20 mouse cellular contexts compared by ENCODE assay signal in the genomic region with DNA sequence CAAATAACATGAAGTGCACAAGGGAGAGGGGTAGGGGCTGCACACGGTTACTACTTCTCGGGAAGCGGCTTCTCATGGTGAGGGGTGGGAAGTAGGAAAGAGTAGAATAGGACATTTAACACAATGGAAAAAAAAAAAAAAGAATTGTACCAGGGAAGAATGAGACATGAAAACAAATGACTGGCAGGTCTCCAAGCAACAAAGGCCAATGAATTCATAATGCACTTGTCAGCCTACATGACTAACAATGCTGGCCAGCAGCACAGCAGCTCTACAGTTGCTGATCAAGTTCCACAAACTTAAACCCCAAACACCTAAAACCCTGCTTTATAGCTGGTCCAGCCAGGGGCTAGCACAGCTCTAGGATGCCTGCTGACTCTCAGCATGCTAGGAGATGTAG. TPM values are rescaled to one million over a fixed set of nuclear protein-coding genes. Genes with fewer than 3 reads are reported as not detected.
DNase-seq lines count a peak whose midpoint lies in the region; ATAC-seq lines count a peak whose summit lies in the region.
"Had no signal": no experiment of that assay in that cellular context is flagged by ENCODE, and none has a peak within 500 bp of the region (broad histone marks: within the 10 kb centered on the region; RNA-seq: fewer than 3 reads in every experiment).

No protein-coding gene starts in this region.

- WGBS in heart, embryonic 16.5 days = 67% methylated on average over 3 of the region's 3 CpGs
- WGBS in heart, embryonic 11.5 days (ENCODE audit: insufficient replicate concordance) = 85% methylated on average over 3 of the region's 3 CpGs
- 63% methylated on average over 3 of the region's 3 CpGs for WGBS in lung, embryonic 16.5 days
- 34% methylated on average over 3 of the region's 3 CpGs for WGBS in midbrain, embryonic 16.5 days

- H3K4me2 ChIP-seq in heart, embryonic 16.5 days (ENCODE audit: low read depth, low read length) = no peak overlapping the region
- H3K4me2 ChIP-seq in heart, embryonic 11.5 days = no peak overlapping the region
- no peak overlapping the region for H3K4me2 ChIP-seq in lung, embryonic 16.5 days (ENCODE audit: low read depth, low read length)
- no peak overlapping the region for H3K4me2 ChIP-seq in midbrain, embryonic 16.5 days (ENCODE audit: low read length)
- H3K4me2 ChIP-seq: liver, embryonic 11.5 days; midbrain, embryonic 11.5 days; neural tube, embryonic 15.5 days had no signal

- no peak overlapping the region for H3K9ac ChIP-seq in heart, embryonic 16.5 days (ENCODE audit: low read length)
- H3K9ac ChIP-seq in heart, embryonic 11.5 days (ENCODE audit: low read depth, low read length) = no peak overlapping the region
- H3K9ac ChIP-seq in lung, embryonic 16.5 days (ENCODE audit: low read length) = no peak overlapping the region
- H3K9ac ChIP-seq in midbrain, embryonic 16.5 days (ENCODE audit: low read depth, low read length) = no peak overlapping the region
- H3K9ac ChIP-seq: neural tube, embryonic 15.5 days had no signal

- peaks cover 3% of the 10 kb centered on the region; the same call in 1 of the 2 replicates for H3K4me1 ChIP-seq in heart, embryonic 16.5 days (ENCODE audit: control insufficient read depth, insufficient read depth, low read length)
- H3K4me1 ChIP-seq in heart, embryonic 11.5 days (ENCODE audit: control insufficient read depth, insufficient read depth, low read length) = peaks cover 2% of the 10 kb centered on the region; the same call in 1 of the 2 replicates
- no peaks in the 10 kb centered on the region for H3K4me1 ChIP-seq in lung, embryonic 16.5 days (replicated peaks; ENCODE audit: control insufficient read depth, insufficient read depth, low read length)
- H3K4me1 ChIP-seq in midbrain, embryonic 16.5 days (ENCODE audit: control insufficient read depth, insufficient read depth, low read length) = peaks cover under 1% of the 10 kb centered on the region

- H3K36me3 ChIP-seq in heart, embryonic 16.5 days (ENCODE audit: control insufficient read depth, insufficient read depth) = no peaks in the 10 kb centered on the region
- H3K36me3 ChIP-seq in heart, embryonic 11.5 days (ENCODE audit: control insufficient read depth, insufficient read depth, low read length) = no peaks in the 10 kb centered on the region
- H3K36me3 ChIP-seq in lung, embryonic 16.5 days (ENCODE audit: control insufficient read depth, insufficient read depth, low read length) = no peaks in the 10 kb centered on the region
- H3K36me3 ChIP-seq in midbrain, embryonic 16.5 days (ENCODE audit: control insufficient read depth, insufficient read depth, low read length) = no peaks in the 10 kb centered on the region; the same call in 1 of the 2 replicates

- peak overlapping the region; percentile 54; the same call in 1 of the 2 replicates for H3K27ac ChIP-seq in heart, embryonic 16.5 days (ENCODE audit: low read length)
- H3K27ac ChIP-seq in heart, embryonic 11.5 days (ENCODE audit: low read depth, low read length) = no peak overlapping the region
- H3K27ac ChIP-seq in lung, embryonic 16.5 days (ENCODE audit: low read length) = 0 out of 2 replicates have a peak overlapping the region, but pooled peaks have one; percentile 21
- no peak overlapping the region for H3K27ac ChIP-seq in midbrain, embryonic 16.5 days (ENCODE audit: low read length)
- H3K27ac ChIP-seq: hindbrain, postnatal 0 days; limb, embryonic 10.5 days; macrophage; neural tube, embryonic 15.5 days had no signal

- no peaks in the 10 kb centered on the region for H3K9me3 ChIP-seq in heart, embryonic 16.5 days (replicated peaks; ENCODE audit: control insufficient read depth, low read length)
- no peaks in the 10 kb centered on the region for H3K9me3 ChIP-seq in heart, embryonic 11.5 days (replicated peaks; ENCODE audit: control insufficient read depth, low read length)
- no peaks in the 10 kb centered on the region for H3K9me3 ChIP-seq in lung, embryonic 16.5 days (ENCODE audit: control insufficient read depth, low read length)
- H3K9me3 ChIP-seq in midbrain, embryonic 16.5 days (replicated peaks; ENCODE audit: control insufficient read depth, low read length, poor library complexity, severe bottlenecking) = no peaks in the 10 kb centered on the region
- H3K9me3 ChIP-seq: limb, embryonic 10.5 days; neural tube, embryonic 15.5 days had no signal

- DNase-seq in adrenal gland, postnatal 10 days = peak; percentile 26
- no peak for DNase-seq in adrenal gland, postnatal 4 days (ENCODE audit: low spot score in 2 of 2)
- no peak for DNase-seq in lung, postnatal 4 days
- peak; percentile 38 for DNase-seq in telencephalon, adult 2 months (ENCODE audit: low read depth, low spot score)
- DNase-seq: cerebellum, adult 11-12 months; cerebellum, postnatal 36 days; kidney, adult 11 months; thymus, postnatal 4 days had no signal

- H3K4me3 ChIP-seq in heart, embryonic 16.5 days (ENCODE audit: low read length) = no peak overlapping the region
- H3K4me3 ChIP-seq in heart, embryonic 11.5 days (ENCODE audit: low read depth, low read length) = no peak overlapping the region
- no peak overlapping the region for H3K4me3 ChIP-seq in lung, embryonic 16.5 days (ENCODE audit: low read length)
- no peak overlapping the region for H3K4me3 ChIP-seq in midbrain, embryonic 16.5 days (ENCODE audit: low read depth, low read length)
- H3K4me3 ChIP-seq: limb, embryonic 10.5 days; neural tube, embryonic 15.5 days had no signal

- no peak for ATAC-seq in heart, embryonic 16.5 days (replicated peaks; ENCODE audit: extremely low read depth, insufficient read depth, low FRiP score)
- ATAC-seq in heart, embryonic 11.5 days (replicated peaks; ENCODE audit: insufficient number of reproducible peaks, low FRiP score, low TSS enrichment) = no peak
- ATAC-seq in lung, embryonic 16.5 days (ENCODE audit: low read depth) = 0 out of 2 replicates have a peak, but pooled peaks have one; percentile 15
- ATAC-seq in midbrain, embryonic 16.5 days = no peak
- ATAC-seq: forebrain, embryonic 14.5 days; hindbrain, postnatal 0 days had no signal

- no peaks in the 10 kb centered on the region for H3K27me3 ChIP-seq in heart, embryonic 16.5 days (ENCODE audit: control insufficient read depth, insufficient read depth, low read length)
- H3K27me3 ChIP-seq in heart, embryonic 11.5 days (ENCODE audit: control insufficient read depth, insufficient read depth, low read length) = no peaks in the 10 kb centered on the region
- H3K27me3 ChIP-seq in lung, embryonic 16.5 days (ENCODE audit: control insufficient read depth, insufficient read depth, low read depth, low read length) = no peaks in the 10 kb centered on the region
- no peaks in the 10 kb centered on the region for H3K27me3 ChIP-seq in midbrain, embryonic 16.5 days (ENCODE audit: control insufficient read depth, insufficient read depth, low read depth, low read length)
- H3K27me3 ChIP-seq: CH12.LX; neural tube, embryonic 15.5 days had no signal

RNA-seq across cellular contexts. Expression of gene Lrrc28, which starts 6.1 kb away (rescaled TPM):
- 10 to 100 TPM; 17.6 to 19.3 TPM for total RNA-seq in adrenal gland, postnatal 10 days (2021)
- total RNA-seq in adrenal gland, postnatal 4 days (2021) = 10 to 100 TPM; 17.1 to 18.8 TPM
- polyA plus RNA-seq in heart, embryonic 16.5 days (2015; fragmentation: Nextera tagmentation; extraction: Ambion mirVana) = 10.8 and 13.0 TPM in 2 replicates
- 10.8 and 11.5 TPM in 2 replicates for polyA plus RNA-seq in heart, embryonic 11.5 days (2014; fragmentation: Nextera tagmentation; extraction: Ambion mirVana)
- 13.5 and 16.9 TPM in 2 replicates for polyA plus RNA-seq in lung, embryonic 16.5 days (2015; fragmentation: Nextera tagmentation; extraction: Ambion mirVana)
- polyA plus RNA-seq in midbrain, embryonic 16.5 days (2015; fragmentation: Nextera tagmentation; extraction: Ambion mirVana) = 24.0 and 30.4 TPM in 2 replicates

RNA-seq across cellular contexts. Expression of gene Ttc23, which starts 8.2 kb away (rescaled TPM):
- total RNA-seq in adrenal gland, postnatal 10 days (2021) = 10 to 100 TPM; 30.5 to 42.8 TPM
- total RNA-seq in adrenal gland, postnatal 4 days (2021) = 10 to 100 TPM; 46.1 to 46.6 TPM
- polyA plus RNA-seq in heart, embryonic 16.5 days (2015; fragmentation: Nextera tagmentation; extraction: Ambion mirVana) = 17.5 and 18.1 TPM in 2 replicates
- polyA plus RNA-seq in heart, embryonic 11.5 days (2014; fragmentation: Nextera tagmentation; extraction: Ambion mirVana) = 20.2 and 24.6 TPM in 2 replicates
- 27.1 and 29.8 TPM in 2 replicates for polyA plus RNA-seq in lung, embryonic 16.5 days (2015; fragmentation: Nextera tagmentation; extraction: Ambion mirVana)
- polyA plus RNA-seq in midbrain, embryonic 16.5 days (2015; fragmentation: Nextera tagmentation; extraction: Ambion mirVana) = 5.4 and 8.9 TPM in 2 replicates

Comparison
In these comparisons a context has a peak if more than half of its experiments do, and no peak if none do; other contexts are left out.
1. DNase-seq: peak in adrenal gland, postnatal 10 days (single experiment) and telencephalon, adult 2 months (single experiment); none in adrenal gland, postnatal 4 days (0 of 2) and lung, postnatal 4 days (0 of 2).
2. H3K27ac ChIP-seq: peak in heart, embryonic 16.5 days (single experiment) and lung, embryonic 16.5 days (single experiment); none in heart, embryonic 11.5 days (single experiment) and midbrain, embryonic 16.5 days (single experiment).